Mouse (Mus musculus) heart, postnatal 14 days (tissue): ENCODE measurements around the gene Lims1. TPM values are rescaled to one million over a fixed set of nuclear protein-coding genes. Genes with fewer than 3 reads are reported as not detected.

Source experiments
- DNase-seq, 2 experiments: peaks; one replicate each; pipeline ENCODE4 v3.0.0; 2021 to 2022
- intact Hi-C: fragments of 180-260 bp; cut with DNase I; formaldehyde crosslinking; loops from one replicate; pipeline ENCODE4 v1.15.1; 2025
- total RNA-seq, 2 experiments: library from RNA; stranded (reverse); gene quantifications; 2 replicates each; pipeline ENCODE4 v1.2.3; 2021

The Lims1 gene
- total RNA-seq, 2 experiments from 2014 or later: 166 to 183 TPM

- no peak for DNase-seq
- intact Hi-C loops: no loop called here
These were observed 82.7 kb downstream of the Lims1 start for GRCm38 (mm10) chr10:58405949-58406305.

DNA sequence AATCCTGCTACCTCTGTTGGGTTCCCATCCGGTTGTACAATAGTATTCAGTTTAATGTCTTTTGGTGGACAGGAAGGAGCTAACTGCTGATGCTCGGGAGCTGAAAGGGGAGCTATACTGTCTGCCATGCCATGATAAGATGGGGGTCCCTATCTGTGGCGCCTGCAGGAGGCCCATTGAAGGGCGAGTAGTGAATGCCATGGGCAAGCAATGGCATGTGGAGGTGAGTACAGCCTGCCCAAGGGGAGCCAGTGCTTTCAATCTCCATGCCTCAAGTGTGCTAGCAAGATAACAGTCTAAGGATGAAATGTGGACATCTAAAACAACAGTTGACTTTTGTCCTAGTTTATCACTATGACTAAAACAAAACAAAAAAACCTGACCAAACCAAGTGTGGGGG is 89.1 kb downstream of the Lims1 start:
- DNase-seq: no peak
- intact Hi-C loops: no loop called here

- DNase-seq: no peak
- intact Hi-C loops: no loop called here
These were observed 89.6 kb downstream of the Lims1 start for GRCm38 (mm10) chr10:58412852-58413251.

DNA sequence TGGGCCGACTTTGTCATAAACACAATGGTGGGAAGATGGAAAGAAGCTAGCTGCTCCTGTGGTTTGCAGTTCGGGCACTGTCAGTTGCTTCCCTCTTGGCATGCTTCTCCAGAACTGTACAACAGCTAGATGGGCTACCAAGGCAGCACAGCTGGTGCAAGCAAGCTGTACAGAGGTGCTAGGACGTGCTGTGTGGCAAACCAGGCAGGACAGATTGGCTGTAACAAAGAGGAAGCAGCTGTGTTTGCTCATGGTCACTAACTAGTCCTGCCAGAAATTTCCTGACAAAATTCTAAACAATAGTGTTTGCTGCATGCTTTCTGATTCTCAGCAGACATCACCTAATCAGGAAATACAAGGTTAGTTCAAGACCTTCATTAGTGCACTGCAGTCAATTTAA is 93.4 kb downstream of the Lims1 start:
- no peak for DNase-seq
- intact Hi-C loops: loop anchor here (5.0 kb wide), 1 partner anchor 44 kb away; no protein-coding TSS in a partner anchor

- intact Hi-C loops: loop anchor here (5.0 kb wide), 1 partner anchor 46 kb away; no protein-coding TSS in a partner anchor
These were observed 95.2 kb downstream of the Lims1 start for GRCm38 (mm10) chr10:58418290-58418971.

GRCm38 (mm10) chr10:58427930-58428329 is 104.7 kb downstream of the Lims1 start:
- no peak for DNase-seq
- intact Hi-C loops: no loop called here

More at GRCm38 (mm10) chr10:58418290-58418971, 95.2 kb downstream of the Lims1 start:
- DNase-seq: no peak

DNA sequence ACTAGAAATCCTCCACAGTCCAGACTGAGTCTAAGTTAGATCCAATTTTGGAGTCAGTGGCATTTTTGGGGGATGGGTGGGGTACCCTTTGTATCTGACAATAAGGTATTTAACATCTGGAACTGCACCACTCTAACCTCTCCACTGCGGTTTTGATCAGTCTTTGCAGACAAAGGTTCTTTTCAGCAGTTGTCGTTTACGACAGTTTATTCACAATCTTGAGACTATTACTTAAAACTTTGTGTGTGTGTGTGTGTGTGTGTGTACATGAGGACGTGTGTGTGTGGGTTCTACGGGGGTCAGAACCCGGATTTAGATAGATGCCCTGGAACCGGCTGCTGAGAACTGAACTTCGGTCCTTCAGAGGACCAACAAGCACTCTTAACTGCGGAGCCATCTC is 122.6 kb downstream of the Lims1 start:
- intact Hi-C loops: loop anchor here (2.0 kb wide), 1 partner anchor 83 kb away; no protein-coding TSS in a partner anchor
- no peak for DNase-seq

DNA sequence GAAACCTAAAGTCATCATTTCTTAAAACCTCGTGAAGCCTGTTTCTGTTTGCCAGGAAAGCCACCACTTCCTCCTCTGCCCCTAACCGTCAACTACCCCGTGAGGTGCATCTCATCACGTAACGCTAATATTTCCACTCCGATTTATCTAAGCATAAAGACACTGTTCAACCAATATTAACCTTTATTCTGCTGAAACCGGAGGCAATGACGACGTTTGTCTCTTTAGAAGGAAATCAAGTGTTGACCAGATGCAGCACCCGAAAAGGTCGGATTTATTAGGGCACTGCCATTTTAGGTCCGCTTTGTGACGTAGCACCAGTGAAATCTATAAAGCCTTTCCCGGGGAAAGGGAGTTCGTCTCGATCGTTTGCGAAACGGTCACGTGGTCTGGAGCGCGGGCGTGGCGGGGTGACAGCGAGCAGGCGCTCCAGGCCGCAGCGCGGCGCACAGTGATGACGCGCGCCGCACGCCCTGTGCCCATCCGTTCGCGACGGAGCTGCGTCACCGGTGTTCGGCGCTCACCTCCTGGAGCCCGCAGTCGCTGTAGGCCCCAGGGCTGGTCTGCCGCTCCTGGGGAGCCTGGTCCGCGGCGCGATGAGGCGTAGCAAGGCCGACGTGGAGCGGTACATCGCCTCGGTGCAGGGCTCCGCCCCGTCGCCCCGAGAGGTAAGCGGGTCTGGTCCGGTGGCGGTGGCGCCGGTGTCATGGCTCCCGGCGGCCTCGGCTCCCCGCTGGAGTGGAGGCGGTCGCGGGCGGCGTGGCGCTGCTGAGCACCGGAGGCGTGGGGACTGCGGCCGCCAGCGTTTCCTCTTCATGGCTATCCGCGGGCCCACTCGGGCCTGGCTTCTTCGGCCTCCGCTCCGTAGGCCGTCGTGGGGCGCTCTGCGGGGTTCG is 123.4 kb downstream of the Lims1 start, which contains the start of gene Ranbp2:
Gene Ranbp2 (plus strand): TSS at position 537 of the 896 bp plus-strand sequence.
- intact Hi-C loops: loop anchor here (2.0 kb wide), 1 partner anchor 84 kb away; no protein-coding TSS in a partner anchor
- DNase-seq: peak; percentile 98 to 99

GRCm38 (mm10) chr10:58447280-58447781 is 124.1 kb downstream of the Lims1 start:
- no peak for DNase-seq
- intact Hi-C loops: loop anchor here (2.0 kb wide), 1 partner anchor 85 kb away; no protein-coding TSS in a partner anchor

DNA sequence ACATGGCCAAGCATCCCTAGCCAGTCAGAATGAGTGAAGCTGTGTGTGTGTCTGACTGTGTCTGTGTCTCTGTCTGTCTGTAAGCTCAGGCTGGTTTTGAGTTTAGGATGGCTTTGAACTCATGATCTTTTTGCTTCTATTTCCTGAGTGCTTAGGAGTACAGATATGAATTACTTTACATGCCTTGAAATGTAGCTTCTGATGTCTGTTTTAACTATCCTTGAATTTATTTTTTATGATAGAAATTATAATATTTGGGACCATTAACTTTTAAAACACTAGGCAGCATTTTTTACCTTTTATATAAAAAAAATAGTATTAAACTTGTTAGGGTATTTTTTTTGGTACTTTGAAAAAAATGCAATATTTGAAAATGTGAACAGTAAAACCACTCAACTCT is 128.3 kb downstream of the Lims1 start:
- intact Hi-C loops: no loop called here
- DNase-seq: no peak

DNA sequence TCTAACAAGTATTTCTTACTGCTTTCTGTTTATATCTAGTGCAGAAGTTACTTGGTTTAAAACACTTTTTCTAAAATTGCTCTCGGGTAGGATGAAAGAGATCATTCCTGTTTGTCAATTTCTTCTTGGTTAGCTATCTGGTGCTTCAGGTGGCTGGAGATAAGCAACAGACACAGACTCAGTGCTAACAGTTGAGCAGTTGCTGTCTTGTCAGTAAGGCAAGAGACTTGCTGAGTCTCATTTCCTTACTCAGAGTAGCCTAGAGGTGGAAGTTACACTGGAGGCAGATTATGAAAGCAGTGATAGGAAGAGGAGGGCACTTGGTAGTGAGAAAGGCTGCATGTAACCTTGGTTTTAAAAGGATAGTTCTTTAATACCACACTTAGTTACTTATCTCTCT is 128.9 kb downstream of the Lims1 start:
- DNase-seq: no peak
- intact Hi-C loops: no loop called here

GRCm38 (mm10) chr10:58459896-58460295 is 136.6 kb downstream of the Lims1 start:
- no peak for DNase-seq
- intact Hi-C loops: no loop called here

Other genes with a start within 250 kb of the Lims1 start
- gene AW822073, start 98.5 kb upstream of the Lims1 start, total RNA-seq: not detected
- gene Duxf3, start 90.8 kb upstream of the Lims1 start, total RNA-seq: not detected
- not detected for gene Gm4981, start 86.8 kb upstream of the Lims1 start, total RNA-seq
- 10 to 100 TPM; 23.2 to 27.2 TPM for gene Gcc2, start 68.0 kb upstream of the Lims1 start, total RNA-seq
- gene Ranbp2, start 123.5 kb downstream of the Lims1 start, total RNA-seq: 10 to 100 TPM; 52.6 to 54.4 TPM
- 1 to 10 TPM; 1.1 TPM for gene Ccdc138, start 174.5 kb downstream of the Lims1 start, total RNA-seq